In the genomic region with DNA sequence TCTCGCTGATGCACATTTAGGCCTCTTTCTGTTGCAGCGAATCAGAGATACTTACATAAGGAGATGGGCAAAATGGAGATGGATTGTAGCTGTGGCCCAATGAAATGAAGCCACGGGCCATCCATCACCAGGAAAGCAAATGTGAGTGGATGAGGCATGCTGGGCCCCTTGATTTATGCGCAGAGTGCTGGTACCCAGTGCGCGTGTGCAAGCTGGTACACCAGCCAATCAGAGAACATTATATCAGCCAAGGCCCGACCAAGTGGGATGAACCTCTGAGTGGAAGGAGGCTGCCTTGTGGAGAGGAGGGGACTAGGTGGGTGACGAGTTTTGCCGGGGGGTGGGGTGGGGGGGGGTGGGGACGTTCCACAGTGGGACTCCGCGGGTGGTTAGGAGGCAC, we compare ENCODE assay signal across 9 mouse cellular contexts. TPM values are rescaled to one million over a fixed set of nuclear protein-coding genes. Genes with fewer than 3 reads are reported as not detected.
A peak's percentile ranks its signal among the peaks of the same experiment; 100 is the strongest.
DNase-seq lines count a peak whose midpoint lies in the region; ATAC-seq and TF ChIP-seq lines count a peak whose summit lies in the region.
"Not testable (repeated sequence)": the region's sequence is repeated elsewhere in the genome, so short reads cannot be mapped to it uniquely, and the experiment has no call there.
"Had no signal": no experiment of that assay in that cellular context is flagged by ENCODE, and none has a peak within 500 bp of the region (broad histone marks: within the 10 kb centered on the region; RNA-seq: fewer than 3 reads in every experiment).

TSS of gene Xlr3b (plus strand) at position 274 of the 400 bp plus-strand sequence.

- TF ChIP-seq CTCF in hindbrain, postnatal 0 days (IDR thresholded peaks at IDR 0.05; ENCODE audit: low read depth): not testable (repeated sequence)

- peak; percentile 45 for DNase-seq in T-cell, adult 2 months (ENCODE audit: low spot score)
- DNase-seq in embryo, embryonic 10 days (ENCODE audit: low spot score): peak; percentile 3
- DNase-seq in gastrocnemius, adult 18-20 months (ENCODE audit: low spot score): peak; percentile 1
- peak; percentile 1 for DNase-seq in hindbrain, postnatal 0 days (ENCODE audit: low spot score)
- peak; percentile 38 for DNase-seq in layer of hippocampus, adult 9-11 months
- DNase-seq in thymus, postnatal 4 days: peak; percentile 38

- peak; percentile 62; the same call in 1 of the 2 replicates for ATAC-seq in hindbrain, postnatal 0 days
- peak; percentile 69 for ATAC-seq in megakaryocyte progenitor cell, adult 5-6 weeks (replicated peaks; ENCODE audit: poor library complexity)
- peak; percentile 80; the same call in 1 of the 2 replicates for ATAC-seq in neural tube, embryonic 15.5 days (ENCODE audit: low FRiP score)

- H3K36me3 ChIP-seq in hindbrain, postnatal 0 days (ENCODE audit: insufficient read depth, low read length); neural tube, embryonic 15.5 days: not testable (repeated sequence)

- not testable (repeated sequence) for H3K4me2 ChIP-seq in hindbrain, postnatal 0 days (ENCODE audit: low read depth, low read length); neural tube, embryonic 15.5 days

- H3K4me3 ChIP-seq in hindbrain, postnatal 0 days (ENCODE audit: low read length); neural tube, embryonic 15.5 days (replicated peaks): not testable (repeated sequence)

- WGBS in hindbrain, postnatal 0 days: 75% methylated on average over 11 of the region's 12 CpGs
- WGBS in neural tube, embryonic 15.5 days: 80% methylated on average over 12 of the region's 12 CpGs

- not testable (repeated sequence) for H3K27ac ChIP-seq in hindbrain, postnatal 0 days; neural tube, embryonic 15.5 days (replicated peaks)

- not testable (repeated sequence) for H3K9ac ChIP-seq in hindbrain, postnatal 0 days (replicated peaks; ENCODE audit: low read length); neural tube, embryonic 15.5 days (replicated peaks)

- H3K4me1 ChIP-seq in hindbrain, postnatal 0 days (ENCODE audit: insufficient read depth, low read length); neural tube, embryonic 15.5 days: not testable (repeated sequence)

- not testable (repeated sequence) for H3K9me3 ChIP-seq in hindbrain, postnatal 0 days (ENCODE audit: low read length); neural tube, embryonic 15.5 days (replicated peaks)

- not testable (repeated sequence) for H3K27me3 ChIP-seq in hindbrain, postnatal 0 days (ENCODE audit: insufficient read depth, low read length); neural tube, embryonic 15.5 days (replicated peaks)

RNA-seq across cellular contexts. Expression of gene Xlr3b, which starts in this region (rescaled TPM):
- total RNA-seq in gastrocnemius, adult 18-20 months (2021): 1 to 10 TPM; 1.4 to 2.3 TPM
- 4.9 and 5.8 TPM in 2 replicates for total RNA-seq in hindbrain, postnatal 0 days (2014; rRNA removed)
- polyA plus RNA-seq in hindbrain, postnatal 0 days (2015; fragmentation: Nextera tagmentation; extraction: Ambion mirVana): 7.4 and 15.5 TPM in 2 replicates
- 7.7 and 8.5 TPM in 2 replicates for total RNA-seq in megakaryocyte progenitor cell, adult 5-6 weeks (2015)
- 6.2 and 8.8 TPM in 2 replicates for total RNA-seq in megakaryocyte progenitor cell, adult 5-6 weeks (2017)
- 16.5 and 19.9 TPM in 2 replicates for polyA plus RNA-seq in neural tube, embryonic 15.5 days (2015; fragmentation: Nextera tagmentation; extraction: Ambion mirVana)
- polyA plus RNA-seq: erythroblast, embryonic 14.5 days had no signal
